Mouse (Mus musculus): Measurements from ENCODE around the gene Snx7.

The Snx7 gene

GRCm38 (mm10) chr3:117814218-117814617, 54.5 kb downstream of the Snx7 start:
- DNase-seq, result no peak

GRCm38 (mm10) chr3:117812135-117812534, 56.6 kb downstream of the Snx7 start:
- DNase-seq, result no peak

- no peak for DNase-seq
These were observed 63.0 kb downstream of the Snx7 start for GRCm38 (mm10) chr3:117805782-117806181.

- no peak for DNase-seq
These were observed 74.2 kb downstream of the Snx7 start for GRCm38 (mm10) chr3:117794501-117794900.

- DNase-seq, result no peak
These were observed 76.8 kb downstream of the Snx7 start for GRCm38 (mm10) chr3:117791951-117792350.

GRCm38 (mm10) chr3:117791273-117791672, 77.5 kb downstream of the Snx7 start:
- no peak for DNase-seq

- DNase-seq, result no peak
These were observed 79.7 kb downstream of the Snx7 start for GRCm38 (mm10) chr3:117788800-117789693.

- DNase-seq, result no peak
These were observed 81.5 kb downstream of the Snx7 start for GRCm38 (mm10) chr3:117787247-117787646.

- no peak for DNase-seq
These were observed 116.5 kb downstream of the Snx7 start for GRCm38 (mm10) chr3:117752151-117752757.

- DNase-seq, result no peak
These were observed 117.1 kb downstream of the Snx7 start for GRCm38 (mm10) chr3:117751665-117752064.

GRCm38 (mm10) chr3:117749256-117749655, 119.5 kb downstream of the Snx7 start:
- no peak for DNase-seq

- DNase-seq, result no peak
These were observed 129.0 kb downstream of the Snx7 start for GRCm38 (mm10) chr3:117739760-117740159.

- DNase-seq, result no peak
These were observed 136.1 kb downstream of the Snx7 start for GRCm38 (mm10) chr3:117732661-117733060.

Measured in lung, postnatal 4 days (tissue).